Mouse (Mus musculus) heart, adult 2 months (tissue): ENCODE data around the gene Ldhd.

ENCODE experiments used
- CTCF ChIP-seq: fragments of 200-600 bp; IDR thresholded peaks from 2 replicates; pipeline ENCODE4 v1.8.1; 2022; ENCODE audit warnings: antibody characterized with exemption, mild to moderate bottlenecking, moderate library complexity
- EP300 ChIP-seq: fragments of 200-500 bp; IDR thresholded peaks from 2 replicates; pipeline ENCODE4 v1.6.1; 2011; ENCODE audit warnings: low read depth, low read length, control low read depth; ENCODE audit not compliant: insufficient read depth

GRCm38 (mm10) chr8:111653524-111653923 lies 23.4 kb upstream of the Ldhd start:
- TF ChIP-seq CTCF (no peak), EP300 (no peak)
